Mouse (Mus musculus): ENCODE data around the gene Abhd5. TPM values are rescaled to one million over a fixed set of nuclear protein-coding genes. Genes with fewer than 3 reads are reported as not detected.

Gene Abhd5
- polyA plus RNA-seq, 1 experiment from 2014 or later: 19.5 TPM

DNA sequence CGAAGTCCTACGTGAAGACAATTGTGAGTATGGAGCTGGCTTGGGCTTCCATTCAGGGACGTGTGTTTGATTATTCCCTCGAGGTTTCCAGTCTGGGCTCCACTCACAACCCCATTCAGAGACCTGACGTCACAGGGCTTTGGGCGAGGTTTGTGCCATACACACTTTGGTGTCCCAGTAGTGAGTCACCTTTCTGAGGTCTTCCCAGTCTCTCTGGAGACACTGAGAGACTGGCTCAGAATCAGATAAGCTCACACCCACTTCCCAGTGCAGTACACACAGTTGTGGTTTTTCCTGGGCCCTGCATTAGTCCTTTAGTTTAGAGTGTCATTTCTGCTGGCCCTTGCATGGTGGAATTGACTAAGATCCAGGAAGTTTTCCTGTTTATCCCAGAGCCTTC, 27.6 kb downstream of the Abhd5 start:
- no peak overlapping the region for H3K9ac ChIP-seq (ENCODE audit: low read length)
- 90% methylated on average over 6 of the region's 6 CpGs for WGBS
- no peak overlapping the region for H3K27ac ChIP-seq (replicated peaks; ENCODE audit: low read depth, low read length)
- H3K4me3 ChIP-seq (ENCODE audit: low read depth, low read length): no peak overlapping the region
- H3K4me2 ChIP-seq (ENCODE audit: low read depth, severe bottlenecking): no peak overlapping the region
- ATAC-seq (ENCODE audit: insufficient number of reproducible peaks, low FRiP score, low TSS enrichment, low read depth) (no peak), DNase-seq (ENCODE audit: low spot score) (no peak)
- no peaks in the 10 kb centered on the region for H3K4me1 ChIP-seq (ENCODE audit: control insufficient read depth, insufficient read depth, low read length)
- no peaks in the 10 kb centered on the region for H3K9me3 ChIP-seq (ENCODE audit: control insufficient read depth, low read length)
- H3K27me3 ChIP-seq (ENCODE audit: control insufficient read depth, insufficient read depth, low read length): no peaks in the 10 kb centered on the region
- no peaks in the 10 kb centered on the region for H3K36me3 ChIP-seq (ENCODE audit: control insufficient read depth, insufficient read depth, low read length)

DNA sequence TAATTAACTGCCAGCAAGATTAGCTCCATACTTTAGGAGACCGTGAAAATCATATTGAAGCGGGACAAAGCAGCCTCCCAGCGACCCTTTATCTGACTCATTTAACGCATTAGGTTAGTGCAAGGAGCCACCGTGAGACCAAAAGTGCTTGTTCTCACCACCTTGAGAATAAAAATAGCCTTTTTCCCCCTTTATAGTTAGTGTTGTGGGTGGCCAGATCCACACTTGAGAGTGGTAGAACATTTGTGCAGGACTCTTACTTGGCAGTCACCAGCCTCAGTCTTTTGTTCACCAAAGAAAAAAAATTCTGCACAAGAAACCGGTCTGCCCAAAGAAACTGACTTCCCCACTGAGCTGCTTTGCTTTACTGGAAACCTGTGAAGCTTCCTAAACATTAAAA, 29.6 kb downstream of the Abhd5 start:
- WGBS: 92% methylated on average over 6 of the region's 6 CpGs
- no peak for ATAC-seq (ENCODE audit: insufficient number of reproducible peaks, low FRiP score, low TSS enrichment, low read depth)
- H3K4me2 ChIP-seq (ENCODE audit: low read depth, severe bottlenecking): no peak overlapping the region

DNA sequence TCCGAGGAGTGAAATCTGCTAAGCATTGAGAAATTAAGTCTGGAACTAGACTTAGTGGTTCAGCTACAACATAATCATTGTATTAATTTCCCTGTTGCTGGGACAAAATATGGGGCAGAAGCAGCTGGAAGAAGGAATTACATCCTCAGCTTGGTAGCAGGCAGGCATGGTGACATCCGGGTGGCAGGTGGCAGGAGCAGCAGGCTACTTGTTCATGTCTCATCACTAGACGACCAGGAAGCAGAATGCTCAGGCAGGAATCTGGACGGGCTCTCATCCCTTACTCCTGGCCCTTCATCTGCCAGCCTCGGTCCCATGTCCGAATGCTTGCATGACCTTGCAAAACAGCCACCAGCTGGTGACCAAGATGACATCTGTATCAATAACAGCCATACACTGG, 30.6 kb downstream of the Abhd5 start:
- Histone ChIP-seq H3K36me3 (ENCODE audit: control insufficient read depth, insufficient read depth, low read length) (no peaks in the 10 kb centered on the region), H3K9ac (ENCODE audit: low read length) (no peak overlapping the region), H3K4me3 (ENCODE audit: low read depth, low read length) (no peak overlapping the region), H3K27me3 (ENCODE audit: control insufficient read depth, insufficient read depth, low read length) (no peaks in the 10 kb centered on the region), H3K4me2 (ENCODE audit: low read depth, severe bottlenecking) (no peak overlapping the region), H3K4me1 (ENCODE audit: control insufficient read depth, insufficient read depth, low read length) (no peaks in the 10 kb centered on the region), H3K27ac (replicated peaks; ENCODE audit: low read depth, low read length) (no peak overlapping the region), H3K9me3 (ENCODE audit: control insufficient read depth, low read length) (no peaks in the 10 kb centered on the region)
- DNase-seq (ENCODE audit: low spot score) (no peak), ATAC-seq (ENCODE audit: insufficient number of reproducible peaks, low FRiP score, low TSS enrichment, low read depth) (no peak)
- 85% methylated on average over 6 of the region's 6 CpGs for WGBS

More for the DNA sequence above, 29.6 kb downstream of the Abhd5 start:
- DNase-seq (ENCODE audit: low spot score): no peak
- Histone ChIP-seq H3K27me3 (ENCODE audit: control insufficient read depth, insufficient read depth, low read length) (no peaks in the 10 kb centered on the region), H3K9me3 (ENCODE audit: control insufficient read depth, low read length) (no peaks in the 10 kb centered on the region), H3K4me3 (ENCODE audit: low read depth, low read length) (no peak overlapping the region), H3K36me3 (ENCODE audit: control insufficient read depth, insufficient read depth, low read length) (no peaks in the 10 kb centered on the region), H3K27ac (replicated peaks; ENCODE audit: low read depth, low read length) (no peak overlapping the region), H3K4me1 (ENCODE audit: control insufficient read depth, insufficient read depth, low read length) (no peaks in the 10 kb centered on the region), H3K9ac (ENCODE audit: low read length) (no peak overlapping the region)

DNA sequence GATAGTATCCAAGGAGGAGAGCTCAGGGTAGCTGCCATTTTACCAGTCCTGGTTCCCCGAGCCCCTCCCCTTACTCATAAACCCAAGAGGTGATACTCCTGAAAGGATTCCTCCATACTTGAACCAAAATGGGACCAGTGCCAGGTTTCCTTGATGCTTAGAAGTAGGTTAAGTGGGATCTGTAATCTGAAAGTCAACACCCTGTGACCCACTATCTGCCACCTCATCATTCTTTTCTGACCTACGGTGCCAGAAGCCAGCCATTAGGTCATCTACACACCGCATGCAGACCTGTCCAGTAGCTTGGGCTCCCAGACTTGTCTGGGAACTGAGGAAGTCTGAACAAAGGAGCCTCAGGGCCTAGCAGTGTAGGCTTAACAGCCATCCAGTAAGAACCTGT, 34.6 kb downstream of the Abhd5 start:
- H3K27ac ChIP-seq (replicated peaks; ENCODE audit: low read depth, low read length): no peak overlapping the region
- DNase-seq (ENCODE audit: low spot score): no peak
- H3K4me3 ChIP-seq (ENCODE audit: low read depth, low read length): no peak overlapping the region
- H3K27me3 ChIP-seq (ENCODE audit: control insufficient read depth, insufficient read depth, low read length): no peaks in the 10 kb centered on the region
- H3K4me1 ChIP-seq (ENCODE audit: control insufficient read depth, insufficient read depth, low read length): no peaks in the 10 kb centered on the region
- no peak overlapping the region for H3K4me2 ChIP-seq (ENCODE audit: low read depth, severe bottlenecking)
- WGBS: 82% methylated on average over 3 of the region's 3 CpGs
- H3K9ac ChIP-seq (ENCODE audit: low read length): no peak overlapping the region
- H3K9me3 ChIP-seq (ENCODE audit: control insufficient read depth, low read length): no peaks in the 10 kb centered on the region
- no peaks in the 10 kb centered on the region for H3K36me3 ChIP-seq (ENCODE audit: control insufficient read depth, insufficient read depth, low read length)
- ATAC-seq (ENCODE audit: insufficient number of reproducible peaks, low FRiP score, low TSS enrichment, low read depth): no peak

DNA sequence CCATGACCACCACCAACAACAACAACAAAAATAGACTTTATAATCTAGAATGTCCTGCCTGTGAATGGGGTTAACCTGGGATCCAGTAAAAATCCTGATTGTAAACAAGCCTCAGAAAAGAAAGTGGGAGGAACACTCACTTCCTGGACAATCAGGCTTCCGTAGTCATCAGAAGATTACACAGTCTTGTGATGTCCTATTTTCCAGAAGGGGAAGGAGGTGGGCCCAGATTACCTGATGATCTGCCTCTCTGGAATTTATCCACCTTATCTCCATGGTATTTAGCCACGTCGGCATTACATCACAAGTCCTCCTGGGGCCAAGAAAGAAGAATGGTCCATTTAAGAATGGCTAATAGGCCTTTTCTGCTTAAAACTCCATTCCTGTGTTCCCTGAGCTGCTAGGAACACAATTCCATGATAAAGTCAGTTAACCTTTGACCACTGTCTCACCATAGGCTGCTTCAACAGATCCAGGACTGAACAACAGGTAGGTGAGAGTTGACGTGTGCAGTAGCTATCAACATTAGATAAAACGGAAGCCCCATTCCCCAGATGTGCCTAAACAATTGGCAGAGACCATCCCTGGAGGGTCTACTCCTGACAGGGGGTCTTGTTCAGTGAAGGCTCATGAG, 38.0 kb downstream of the Abhd5 start:
- DNase-seq (ENCODE audit: low spot score) (no peak), ATAC-seq (ENCODE audit: insufficient number of reproducible peaks, low FRiP score, low TSS enrichment, low read depth) (no peak)
- Histone ChIP-seq H3K4me2 (ENCODE audit: low read depth, severe bottlenecking) (no peak overlapping the region), H3K4me1 (ENCODE audit: control insufficient read depth, insufficient read depth, low read length) (no peaks in the 10 kb centered on the region), H3K27ac (replicated peaks; ENCODE audit: low read depth, low read length) (no peak overlapping the region), H3K9me3 (ENCODE audit: control insufficient read depth, low read length) (no peaks in the 10 kb centered on the region), H3K9ac (ENCODE audit: low read length) (no peak overlapping the region), H3K27me3 (ENCODE audit: control insufficient read depth, insufficient read depth, low read length) (no peaks in the 10 kb centered on the region), H3K36me3 (ENCODE audit: control insufficient read depth, insufficient read depth, low read length) (no peaks in the 10 kb centered on the region), H3K4me3 (ENCODE audit: low read depth, low read length) (no peak overlapping the region)
- WGBS: 89% methylated on average over 5 of the region's 5 CpGs

DNA sequence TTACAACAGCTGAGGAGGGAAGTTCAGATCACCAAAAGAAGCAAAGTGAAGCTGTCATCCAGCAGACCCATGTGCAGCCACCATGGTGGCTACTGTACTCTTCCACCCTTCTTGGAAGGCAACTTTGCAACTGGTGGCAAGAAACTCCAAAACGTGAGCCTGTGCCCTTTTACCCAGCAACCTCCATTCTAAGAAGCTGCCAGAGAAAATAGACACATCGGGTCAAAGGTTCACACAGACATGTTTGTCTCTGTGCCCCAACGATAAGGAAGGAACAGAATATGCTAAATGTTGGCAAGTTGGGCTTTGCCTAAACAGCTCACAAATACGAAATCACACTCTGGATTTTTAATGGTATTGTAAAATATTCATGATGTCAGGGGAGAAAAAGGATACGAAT, 44.4 kb downstream of the Abhd5 start:
- no peak overlapping the region for H3K9ac ChIP-seq (ENCODE audit: low read length)
- ATAC-seq (ENCODE audit: insufficient number of reproducible peaks, low FRiP score, low TSS enrichment, low read depth): no peak
- H3K36me3 ChIP-seq (ENCODE audit: control insufficient read depth, insufficient read depth, low read length): no peaks in the 10 kb centered on the region
- no peak overlapping the region for H3K4me2 ChIP-seq (ENCODE audit: low read depth, severe bottlenecking)
- WGBS: 77% methylated on average over 5 of the region's 5 CpGs
- DNase-seq (ENCODE audit: low spot score): no peak
- no peaks in the 10 kb centered on the region for H3K9me3 ChIP-seq (ENCODE audit: control insufficient read depth, low read length)
- no peak overlapping the region for H3K4me3 ChIP-seq (ENCODE audit: low read depth, low read length)
- no peaks in the 10 kb centered on the region for H3K4me1 ChIP-seq (ENCODE audit: control insufficient read depth, insufficient read depth, low read length)
- H3K27ac ChIP-seq (replicated peaks; ENCODE audit: low read depth, low read length): no peak overlapping the region
- H3K27me3 ChIP-seq (ENCODE audit: control insufficient read depth, insufficient read depth, low read length): no peaks in the 10 kb centered on the region

DNA sequence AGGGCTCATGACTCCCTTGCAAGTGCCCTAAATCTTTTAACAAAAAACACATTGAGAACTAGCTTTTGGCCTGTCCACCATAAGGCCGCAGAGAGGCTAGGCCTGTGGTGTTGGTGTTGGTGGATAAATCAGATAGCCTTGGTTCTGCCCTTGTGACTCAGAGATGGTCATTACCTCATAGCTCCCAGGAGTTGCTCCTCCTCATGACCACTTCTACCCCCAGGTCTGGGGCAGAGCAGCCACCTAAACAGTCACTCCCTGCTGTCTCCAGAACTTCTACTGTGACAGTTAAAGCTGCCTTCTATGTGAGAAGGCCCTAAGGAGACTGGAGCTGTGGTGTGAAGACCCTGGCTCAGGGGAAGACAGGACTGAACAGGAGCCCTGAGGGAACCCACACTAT, 45.7 kb downstream of the Abhd5 start:
- no peak overlapping the region for H3K9ac ChIP-seq (ENCODE audit: low read length)
- WGBS: 78% methylated on average over 1 of the region's 1 CpGs
- H3K4me3 ChIP-seq (ENCODE audit: low read depth, low read length): no peak overlapping the region
- no peak for DNase-seq (ENCODE audit: low spot score)
- H3K36me3 ChIP-seq (ENCODE audit: control insufficient read depth, insufficient read depth, low read length): no peaks in the 10 kb centered on the region
- no peak overlapping the region for H3K27ac ChIP-seq (replicated peaks; ENCODE audit: low read depth, low read length)
- no peaks in the 10 kb centered on the region for H3K9me3 ChIP-seq (ENCODE audit: control insufficient read depth, low read length)
- H3K4me2 ChIP-seq (ENCODE audit: low read depth, severe bottlenecking): no peak overlapping the region
- no peaks in the 10 kb centered on the region for H3K27me3 ChIP-seq (ENCODE audit: control insufficient read depth, insufficient read depth, low read length)
- ATAC-seq (ENCODE audit: insufficient number of reproducible peaks, low FRiP score, low TSS enrichment, low read depth): no peak
- H3K4me1 ChIP-seq (ENCODE audit: control insufficient read depth, insufficient read depth, low read length): no peaks in the 10 kb centered on the region

DNA sequence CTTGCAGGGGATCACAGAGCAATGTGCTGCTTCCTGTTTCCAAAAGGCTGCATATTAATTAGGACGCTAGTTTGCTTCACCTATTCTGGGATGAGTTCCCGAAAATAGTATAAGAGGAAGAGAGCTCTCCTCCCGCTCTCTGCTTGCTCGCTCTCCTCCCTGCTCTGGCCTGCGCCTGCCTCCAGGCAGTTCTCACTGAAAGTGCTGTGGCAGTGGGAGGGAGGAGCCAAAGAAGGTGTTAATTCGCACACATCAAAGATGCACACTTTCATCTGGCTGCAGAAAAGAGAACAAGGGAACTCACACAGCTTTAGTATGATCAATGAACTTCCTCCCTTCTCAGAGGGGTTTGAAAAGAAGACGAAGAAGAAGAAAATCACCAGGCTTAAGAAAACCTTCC, 47.3 kb downstream of the Abhd5 start:
- ATAC-seq (ENCODE audit: insufficient number of reproducible peaks, low FRiP score, low TSS enrichment, low read depth) (no peak), DNase-seq (ENCODE audit: low spot score) (no peak)
- 19% methylated on average over 7 of the region's 7 CpGs for WGBS
- H3K4me2 ChIP-seq (ENCODE audit: low read depth, severe bottlenecking): no peak overlapping the region
- H3K4me3 ChIP-seq (ENCODE audit: low read depth, low read length): no peak overlapping the region
- H3K9me3 ChIP-seq (ENCODE audit: control insufficient read depth, low read length): no peaks in the 10 kb centered on the region
- no peaks in the 10 kb centered on the region for H3K4me1 ChIP-seq (ENCODE audit: control insufficient read depth, insufficient read depth, low read length)
- no peaks in the 10 kb centered on the region for H3K27me3 ChIP-seq (ENCODE audit: control insufficient read depth, insufficient read depth, low read length)
- no peaks in the 10 kb centered on the region for H3K36me3 ChIP-seq (ENCODE audit: control insufficient read depth, insufficient read depth, low read length)
- no peak overlapping the region for H3K27ac ChIP-seq (replicated peaks; ENCODE audit: low read depth, low read length)
- H3K9ac ChIP-seq (ENCODE audit: low read length): no peak overlapping the region

DNA sequence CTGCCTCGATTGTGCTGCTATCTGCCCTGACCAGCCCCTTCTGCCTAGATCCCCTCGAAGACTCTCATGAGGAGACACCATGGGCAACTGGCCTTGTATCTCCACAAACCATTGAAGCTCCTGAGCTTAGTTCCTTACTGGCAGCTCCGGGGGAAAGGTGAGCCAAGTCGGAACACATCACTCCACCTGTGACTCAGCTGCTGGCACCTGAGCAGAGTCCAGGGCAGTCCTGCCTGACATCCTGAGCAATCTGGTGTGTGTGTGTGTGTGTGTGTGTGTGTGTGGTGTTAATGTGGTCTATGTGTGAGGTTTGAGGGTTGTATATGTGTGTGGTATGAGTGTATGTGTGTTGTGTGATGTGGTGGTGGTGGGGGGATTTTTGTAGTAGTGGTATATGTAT, 49.8 kb downstream of the Abhd5 start:
- no peak overlapping the region for H3K4me2 ChIP-seq (ENCODE audit: low read depth, severe bottlenecking)
- H3K9me3 ChIP-seq (ENCODE audit: control insufficient read depth, low read length): no peaks in the 10 kb centered on the region
- no peak overlapping the region for H3K9ac ChIP-seq (ENCODE audit: low read length)
- H3K4me3 ChIP-seq (ENCODE audit: low read depth, low read length): no peak overlapping the region
- WGBS: 88% methylated on average over 4 of the region's 4 CpGs
- no peaks in the 10 kb centered on the region for H3K27me3 ChIP-seq (ENCODE audit: control insufficient read depth, insufficient read depth, low read length)
- no peaks in the 10 kb centered on the region for H3K36me3 ChIP-seq (ENCODE audit: control insufficient read depth, insufficient read depth, low read length)
- ATAC-seq (ENCODE audit: insufficient number of reproducible peaks, low FRiP score, low TSS enrichment, low read depth) (no peak), DNase-seq (ENCODE audit: low spot score) (no peak)
- H3K4me1 ChIP-seq (ENCODE audit: control insufficient read depth, insufficient read depth, low read length): no peaks in the 10 kb centered on the region
- H3K27ac ChIP-seq (replicated peaks; ENCODE audit: low read depth, low read length): no peak overlapping the region

All from limb, embryonic 11.5 days (tissue).